Mouse (Mus musculus) hindbrain, embryonic 11.5 days (tissue): ENCODE data around the gene Il17d. TPM values are rescaled to one million over a fixed set of nuclear protein-coding genes. Genes with fewer than 3 reads are reported as not detected.

ENCODE experiments used
- ATAC-seq: fragments of 200-750 bp; cut with Nextera tagmentation; 2 replicates; pipeline ENCODE4 v1.8.0; 2017; ENCODE audit warnings: mild to moderate bottlenecking, moderate TSS enrichment, moderate library complexity; ENCODE audit not compliant: low FRiP score
- DNase-seq: peaks from one replicate; pipeline ENCODE4 v3.0.0-alpha.2; 2015; ENCODE audit warnings: low spot score
- H3K27ac ChIP-seq: fragments of 300-500 bp; sonication (generic); 2 replicates; pipeline ENCODE4 v1.5.1; 2014; ENCODE audit warnings: mild to moderate bottlenecking, low read depth, low read length
- H3K27me3 ChIP-seq: fragments of 300-500 bp; sonication (generic); 2 replicates; pipeline ENCODE4 v1.6.1; 2014; ENCODE audit warnings: mild to moderate bottlenecking, low read length, moderate library complexity, mixed read lengths; ENCODE audit not compliant: control insufficient read depth, insufficient read depth
- H3K36me3 ChIP-seq: fragments of 300-500 bp; sonication (generic); 2 replicates; pipeline ENCODE4 v1.6.1; 2014; ENCODE audit warnings: mild to moderate bottlenecking, low read length, moderate library complexity, mixed read lengths; ENCODE audit not compliant: control insufficient read depth, insufficient read depth
- H3K4me1 ChIP-seq: fragments of 300-500 bp; sonication (generic); replicated peaks from 2 replicates; pipeline ENCODE4 v1.6.1; 2014; ENCODE audit warnings: low read length, mixed read lengths; ENCODE audit not compliant: control insufficient read depth, insufficient read depth
- H3K4me2 ChIP-seq: fragments of 300-500 bp; sonication (generic); replicated peaks from 2 replicates; pipeline ENCODE4 v1.6.1; 2014; ENCODE audit warnings: mild to moderate bottlenecking, low read depth, low read length
- H3K4me3 ChIP-seq: fragments of 300-500 bp; sonication (generic); 2 replicates; pipeline ENCODE4 v1.5.1; 2014; ENCODE audit warnings: low read depth, low read length
- H3K9ac ChIP-seq: fragments of 300-500 bp; sonication (generic); 2 replicates; pipeline ENCODE4 v1.6.1; 2014; ENCODE audit warnings: low read depth, low read length
- H3K9me3 ChIP-seq: fragments of 300-500 bp; sonication (generic); 2 replicates; pipeline ENCODE4 v1.6.1; 2016; ENCODE audit warnings: low read length; ENCODE audit not compliant: control insufficient read depth
- WGBS: fragments of 180-500 bp; shearing (Covaris S2); extraction: QIAGEN DNeasy Blood & Tissue Kit; methylation state at CpG from one replicate; pipeline ENCODE4 v1.1.7; 2014; 5-methylcytosine and 5-hydroxymethylcytosine counted together
- polyA plus RNA-seq: library from polyadenylated mRNA; unstranded; fragments of >200 nt; fragmentation: Nextera tagmentation; extraction: Ambion mirVana; gene quantifications from 2 replicates; pipeline ENCODE4 v1.2.1, GENCODE M21; 2014

Il17d gene
- polyA plus RNA-seq, 1 experiment from 2014 or later = 0.57 TPM

GRCm38 (mm10) chr14:57542231-57542630 lies 17.7 kb downstream of the Il17d start:
- 50% methylated on average over 34 of the region's 34 CpGs for WGBS
- H3K4me1 ChIP-seq = no peaks in the 10 kb centered on the region; the same call in 1 of the 2 replicates
- no peak overlapping the region for H3K9ac ChIP-seq
- no peaks in the 10 kb centered on the region for H3K36me3 ChIP-seq
- no peaks in the 10 kb centered on the region for H3K9me3 ChIP-seq
- H3K27me3 ChIP-seq = 0 out of 2 replicates have a peak, but pooled peaks cover 3% of the 10 kb centered on the region
- H3K4me2 ChIP-seq = no peak overlapping the region
- no peak overlapping the region for H3K4me3 ChIP-seq
- ATAC-seq (no peak), DNase-seq (no peak)
- no peak overlapping the region for H3K27ac ChIP-seq

- no peak for ATAC-seq
- H3K4me2 ChIP-seq = no peak overlapping the region
- no peak for DNase-seq
- H3K4me3 ChIP-seq = no peak overlapping the region
- 92% methylated on average over 13 of the region's 13 CpGs for WGBS
- H3K27me3 ChIP-seq = no peaks in the 10 kb centered on the region
- no peak overlapping the region for H3K9ac ChIP-seq
- H3K4me1 ChIP-seq = no peaks in the 10 kb centered on the region
- no peak overlapping the region for H3K27ac ChIP-seq
- no peaks in the 10 kb centered on the region for H3K36me3 ChIP-seq
- no peaks in the 10 kb centered on the region for H3K9me3 ChIP-seq
Measured at GRCm38 (mm10) chr14:57543420-57544039, 19.0 kb downstream of the Il17d start.

GRCm38 (mm10) chr14:57545526-57545925 lies 20.9 kb downstream of the Il17d start:
- no peaks in the 10 kb centered on the region for H3K36me3 ChIP-seq
- H3K27ac ChIP-seq = no peak overlapping the region
- ATAC-seq (no peak), DNase-seq (no peak)
- no peak overlapping the region for H3K4me2 ChIP-seq
- no peaks in the 10 kb centered on the region for H3K27me3 ChIP-seq
- 85% methylated on average over 17 of the region's 17 CpGs for WGBS
- H3K4me3 ChIP-seq = no peak overlapping the region
- H3K9me3 ChIP-seq = no peaks in the 10 kb centered on the region
- no peak overlapping the region for H3K9ac ChIP-seq
- H3K4me1 ChIP-seq = no peaks in the 10 kb centered on the region

- Histone ChIP-seq H3K9ac (no peak overlapping the region), H3K27ac (no peak overlapping the region), H3K4me1 (no peaks in the 10 kb centered on the region), H3K27me3 (no peaks in the 10 kb centered on the region), H3K4me2 (no peak overlapping the region), H3K9me3 (no peaks in the 10 kb centered on the region), H3K36me3 (no peaks in the 10 kb centered on the region), H3K4me3 (no peak overlapping the region)
- 88% methylated on average over 8 of the region's 8 CpGs for WGBS
- DNase-seq (no peak), ATAC-seq (no peak)
Measured at GRCm38 (mm10) chr14:57546131-57546530, 21.6 kb downstream of the Il17d start.

GRCm38 (mm10) chr14:57546557-57547021 lies 22.0 kb downstream of the Il17d start:
- ATAC-seq = no peak
- Histone ChIP-seq H3K36me3 (no peaks in the 10 kb centered on the region), H3K9ac (no peak overlapping the region), H3K4me2 (no peak overlapping the region), H3K4me1 (no peaks in the 10 kb centered on the region), H3K9me3 (no peaks in the 10 kb centered on the region), H3K27me3 (no peaks in the 10 kb centered on the region), H3K27ac (no peak overlapping the region), H3K4me3 (no peak overlapping the region)
- DNase-seq = no peak
- WGBS = 33% methylated on average over 13 of the region's 13 CpGs

GRCm38 (mm10) chr14:57547062-57547461 lies 22.5 kb downstream of the Il17d start:
- no peak overlapping the region for H3K4me3 ChIP-seq
- ATAC-seq (no peak), DNase-seq (no peak)
- WGBS = 90% methylated on average over 5 of the region's 5 CpGs
- no peaks in the 10 kb centered on the region for H3K27me3 ChIP-seq
- H3K4me2 ChIP-seq = no peak overlapping the region
- H3K36me3 ChIP-seq = no peaks in the 10 kb centered on the region
- H3K4me1 ChIP-seq = no peaks in the 10 kb centered on the region
- no peak overlapping the region for H3K27ac ChIP-seq
- no peak overlapping the region for H3K9ac ChIP-seq
- H3K9me3 ChIP-seq = no peaks in the 10 kb centered on the region

GRCm38 (mm10) chr14:57552945-57553344 lies 28.4 kb downstream of the Il17d start:
- H3K27me3 ChIP-seq = no peaks in the 10 kb centered on the region
- no peaks in the 10 kb centered on the region for H3K9me3 ChIP-seq
- H3K4me3 ChIP-seq = no peak overlapping the region
- H3K36me3 ChIP-seq = no peaks in the 10 kb centered on the region
- H3K27ac ChIP-seq = no peak overlapping the region
- H3K4me2 ChIP-seq = no peak overlapping the region
- DNase-seq (no peak), ATAC-seq (no peak)
- H3K4me1 ChIP-seq = no peaks in the 10 kb centered on the region
- H3K9ac ChIP-seq = no peak overlapping the region

GRCm38 (mm10) chr14:57554434-57554833 lies 29.9 kb downstream of the Il17d start:
- no peak overlapping the region for H3K4me2 ChIP-seq
- WGBS = 88% methylated on average over 5 of the region's 5 CpGs
- no peaks in the 10 kb centered on the region for H3K9me3 ChIP-seq
- H3K4me3 ChIP-seq = no peak overlapping the region
- no peaks in the 10 kb centered on the region for H3K27me3 ChIP-seq
- H3K9ac ChIP-seq = no peak overlapping the region
- H3K36me3 ChIP-seq = no peaks in the 10 kb centered on the region
- ATAC-seq (no peak), DNase-seq (no peak)
- no peak overlapping the region for H3K27ac ChIP-seq
- no peaks in the 10 kb centered on the region for H3K4me1 ChIP-seq

GRCm38 (mm10) chr14:57555471-57556070 lies 31.0 kb downstream of the Il17d start:
- no peaks in the 10 kb centered on the region for H3K27me3 ChIP-seq
- no peak overlapping the region for H3K27ac ChIP-seq
- 80% methylated on average over 7 of the region's 7 CpGs for WGBS
- DNase-seq = no peak
- H3K4me1 ChIP-seq = no peaks in the 10 kb centered on the region
- H3K4me3 ChIP-seq = no peak overlapping the region
- no peaks in the 10 kb centered on the region for H3K9me3 ChIP-seq
- H3K4me2 ChIP-seq = no peak overlapping the region
- H3K9ac ChIP-seq = no peak overlapping the region
- H3K36me3 ChIP-seq = no peaks in the 10 kb centered on the region
- no peak for ATAC-seq
